Mouse (Mus musculus): ENCODE measurements at regions not wholly inside any gene's neighbourhood (a gene's known extent, or its start where the extent isn't known, plus 50 kb on each side); places are given as distances from the start of the nearest gene placed in this dataset.
A peak's percentile ranks its signal among the peaks of the same experiment; 100 is the strongest.

DNA sequence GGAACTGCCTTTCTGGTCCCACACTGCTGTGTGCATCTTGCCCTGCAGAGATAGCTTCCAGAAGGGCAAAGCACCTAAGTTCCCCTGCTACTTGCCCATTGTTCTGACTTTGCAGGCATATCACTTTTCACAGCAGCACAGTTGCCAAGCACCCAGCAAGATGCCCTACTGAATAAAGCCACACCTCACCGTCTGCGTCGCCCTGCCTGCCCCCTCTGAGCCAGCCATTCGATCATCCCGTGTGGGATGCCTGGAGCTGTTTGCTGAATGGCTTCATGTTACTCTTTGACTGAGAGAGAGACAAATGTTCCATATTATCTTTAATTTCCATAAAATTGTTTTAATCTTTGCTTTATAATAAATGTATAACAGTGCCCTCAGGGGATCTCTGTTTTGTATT, 407.2 kb downstream of the Lmo4 start:
- no peak overlapping the region for H3K4me3 ChIP-seq (ENCODE audit: insufficient read depth, low read length)
- H3K4me1 ChIP-seq (ENCODE audit: control insufficient read depth, insufficient read depth, low read length) = no peaks in the 10 kb centered on the region
- TF ChIP-seq CTCF (IDR thresholded peaks at IDR 0.05; ENCODE audit: borderline replicate concordance, insufficient read depth, low read length) (no peak), POLR2A (IDR thresholded peaks at IDR 0.05; ENCODE audit: low read depth, low read length) (no peak)
- no peak overlapping the region for H3K27ac ChIP-seq (ENCODE audit: insufficient read depth, low read length)

DNA sequence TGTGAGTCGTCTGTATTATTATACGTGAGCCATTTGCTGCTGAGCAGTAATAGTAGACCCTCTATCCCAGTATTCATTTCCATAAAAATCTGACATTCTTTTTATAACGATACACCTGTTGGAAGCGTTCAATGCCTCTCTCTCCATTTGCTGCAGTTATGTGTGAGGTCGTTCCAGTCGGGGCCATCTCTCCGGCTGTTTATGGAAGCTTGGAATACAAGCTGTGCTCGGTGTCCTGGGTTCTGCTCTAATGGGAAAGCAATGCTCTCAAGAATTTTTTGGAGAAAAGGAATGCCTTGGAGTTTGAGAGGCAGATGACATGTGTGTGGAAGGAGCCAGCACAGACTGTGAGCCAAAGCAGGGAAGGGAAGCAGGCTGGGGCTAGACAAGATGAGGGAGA, 414.1 kb downstream of the Lmo4 start:
- H3K4me3 ChIP-seq (ENCODE audit: insufficient read depth, low read length) = no peak overlapping the region
- no peaks in the 10 kb centered on the region for H3K4me1 ChIP-seq (ENCODE audit: control insufficient read depth, insufficient read depth, low read length)
- no peak for TF ChIP-seq CTCF (IDR thresholded peaks at IDR 0.05; ENCODE audit: borderline replicate concordance, insufficient read depth, low read length)
- TF ChIP-seq POLR2A (IDR thresholded peaks at IDR 0.05; ENCODE audit: low read depth, low read length) = no peak
- H3K27ac ChIP-seq (ENCODE audit: insufficient read depth, low read length) = no peak overlapping the region

DNA sequence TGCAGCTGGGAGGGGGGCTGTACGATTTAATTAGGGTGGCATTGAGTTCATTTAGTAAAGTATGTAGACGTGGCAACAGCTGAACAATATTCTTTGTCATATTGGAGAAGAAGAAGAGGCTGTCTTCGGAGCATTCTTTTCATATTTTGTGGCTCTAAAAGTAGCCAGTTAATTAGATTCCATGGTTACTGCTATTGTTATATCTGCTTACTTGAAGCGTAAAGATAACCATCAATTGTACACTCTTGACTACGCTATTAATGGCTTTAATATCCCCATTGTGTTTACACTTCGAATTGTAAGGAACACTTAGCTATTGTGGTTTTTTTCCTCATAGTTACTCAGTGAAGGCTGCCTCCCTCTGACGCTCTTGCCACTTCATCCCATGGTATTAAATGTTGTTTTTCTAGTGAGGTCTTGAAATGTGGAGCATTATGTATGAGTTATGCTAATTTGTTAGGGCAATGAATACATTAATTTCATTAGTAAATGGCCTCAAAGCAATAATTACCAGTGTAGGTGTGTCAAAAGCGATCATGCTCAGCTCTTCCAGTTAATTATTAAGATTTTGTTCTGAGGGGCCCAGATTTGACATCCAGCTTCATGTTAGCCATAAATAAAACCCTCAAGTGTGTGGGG, 415.0 kb downstream of the Lmo4 start:
- no peak overlapping the region for H3K4me3 ChIP-seq (ENCODE audit: insufficient read depth, low read length)
- no peak overlapping the region for H3K27ac ChIP-seq (ENCODE audit: insufficient read depth, low read length)
- TF ChIP-seq CTCF (IDR thresholded peaks at IDR 0.05; ENCODE audit: borderline replicate concordance, insufficient read depth, low read length) (no peak), POLR2A (IDR thresholded peaks at IDR 0.05; ENCODE audit: low read depth, low read length) (no peak)
- H3K4me1 ChIP-seq (ENCODE audit: control insufficient read depth, insufficient read depth, low read length) = no peaks in the 10 kb centered on the region

DNA sequence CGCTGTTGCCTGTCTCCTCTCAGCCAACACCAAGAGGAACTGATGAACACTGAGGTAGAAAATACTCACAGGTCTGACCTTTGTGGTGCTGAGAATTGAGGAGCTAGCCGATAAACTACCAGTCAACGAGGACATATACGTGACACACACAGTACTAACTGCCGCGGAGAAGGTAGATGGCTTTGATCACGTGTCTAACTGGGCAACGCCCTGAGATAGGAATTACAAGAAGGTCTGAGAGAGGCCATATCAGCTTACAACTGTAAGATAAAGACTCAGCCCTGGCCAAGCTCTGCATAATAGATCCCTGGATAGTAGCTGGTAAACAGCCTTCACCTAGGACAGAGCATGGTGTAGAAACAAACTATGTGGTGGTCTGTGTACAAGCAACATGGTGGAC, 418.1 kb downstream of the Lmo4 start:
- Histone ChIP-seq H3K4me3 (ENCODE audit: insufficient read depth, low read length) (no peak overlapping the region), H3K27ac (ENCODE audit: insufficient read depth, low read length) (no peak overlapping the region), H3K4me1 (ENCODE audit: control insufficient read depth, insufficient read depth, low read length) (no peaks in the 10 kb centered on the region)
- TF ChIP-seq POLR2A (IDR thresholded peaks at IDR 0.05; ENCODE audit: low read depth, low read length) (no peak), CTCF (IDR thresholded peaks at IDR 0.05; ENCODE audit: borderline replicate concordance, insufficient read depth, low read length) (no peak)

DNA sequence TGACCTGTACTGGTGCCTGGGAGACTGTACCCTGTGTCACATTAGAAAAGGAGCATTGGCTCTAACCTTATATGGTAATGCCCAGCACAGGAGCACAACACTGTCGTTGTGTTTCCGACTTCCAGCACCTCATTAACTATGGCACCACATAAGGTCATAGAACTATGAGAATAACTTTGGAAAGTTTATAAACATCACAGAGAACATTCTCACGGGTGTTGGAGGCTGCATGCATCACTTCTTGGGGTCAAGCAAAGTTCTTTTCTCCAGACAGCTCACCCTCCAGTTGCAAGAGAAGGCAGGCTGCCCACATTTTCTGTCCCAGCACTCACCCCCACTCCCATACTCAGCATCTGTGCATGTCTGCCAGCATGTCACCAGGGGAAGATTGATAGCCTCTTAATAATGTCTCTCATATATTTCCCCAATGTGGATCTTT, 420.6 kb downstream of the Lmo4 start:
- 0 out of 2 replicates have a peak overlapping the region, but pooled peaks have one; percentile 17 for H3K27ac ChIP-seq (ENCODE audit: insufficient read depth, low read length)
- no peaks in the 10 kb centered on the region for H3K4me1 ChIP-seq (ENCODE audit: control insufficient read depth, insufficient read depth, low read length)
- TF ChIP-seq CTCF (IDR thresholded peaks at IDR 0.05; ENCODE audit: borderline replicate concordance, insufficient read depth, low read length) = no peak
- no peak for TF ChIP-seq POLR2A (IDR thresholded peaks at IDR 0.05; ENCODE audit: low read depth, low read length)
- H3K4me3 ChIP-seq (ENCODE audit: insufficient read depth, low read length) = no peak overlapping the region

DNA sequence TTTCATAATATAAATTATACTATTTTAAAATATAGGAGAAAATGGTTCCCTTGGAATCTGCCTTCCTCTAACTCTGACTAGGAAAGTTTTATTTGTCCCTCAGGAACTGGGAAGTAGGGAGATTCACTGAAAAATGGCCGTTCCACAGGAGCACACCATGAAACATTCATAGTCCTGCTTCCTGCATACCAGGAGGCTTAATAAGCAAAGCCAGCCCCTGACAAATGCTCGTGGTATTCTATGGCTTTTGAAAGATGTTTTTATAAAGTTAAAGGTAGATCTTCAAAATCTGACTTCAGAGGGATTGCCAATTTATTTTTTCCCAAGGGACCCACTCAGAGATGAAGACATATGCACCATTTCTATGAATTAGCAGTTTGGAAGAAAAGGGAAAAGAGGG, 426.9 kb downstream of the Lmo4 start:
- H3K4me3 ChIP-seq (ENCODE audit: insufficient read depth, low read length) = no peak overlapping the region
- no peak overlapping the region; the same call in 1 of the 2 replicates for H3K27ac ChIP-seq (ENCODE audit: insufficient read depth, low read length)
- peaks cover 3% of the 10 kb centered on the region; the same call in 1 of the 2 replicates for H3K4me1 ChIP-seq (ENCODE audit: control insufficient read depth, insufficient read depth, low read length)
- no peak for TF ChIP-seq CTCF (IDR thresholded peaks at IDR 0.05; ENCODE audit: borderline replicate concordance, insufficient read depth, low read length)
- TF ChIP-seq POLR2A (IDR thresholded peaks at IDR 0.05; ENCODE audit: low read depth, low read length) = no peak

DNA sequence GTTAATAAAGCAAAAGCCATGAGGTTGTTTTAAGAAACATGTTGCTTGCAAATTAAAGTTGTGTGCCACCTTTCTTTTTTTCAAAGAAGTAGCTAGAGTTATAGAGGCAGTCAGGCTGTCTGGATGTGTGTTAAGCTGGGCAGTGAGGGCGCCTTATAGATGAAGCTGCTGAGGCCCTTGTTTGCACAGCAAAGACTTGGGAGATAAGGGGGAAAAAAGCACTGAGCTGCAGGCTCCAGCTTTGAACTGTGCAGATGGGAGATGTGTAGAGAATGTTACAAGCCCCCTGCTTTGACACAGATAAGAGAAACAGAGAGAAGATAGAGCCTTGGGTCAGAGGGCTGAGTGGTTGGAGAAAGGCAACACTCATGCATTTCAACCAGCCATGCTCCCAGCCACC, 445.7 kb downstream of the Lmo4 start:
- H3K4me3 ChIP-seq (ENCODE audit: insufficient read depth, low read length) = no peak overlapping the region
- TF ChIP-seq POLR2A (IDR thresholded peaks at IDR 0.05; ENCODE audit: low read depth, low read length) (no peak), CTCF (IDR thresholded peaks at IDR 0.05; ENCODE audit: borderline replicate concordance, insufficient read depth, low read length) (no peak)
- no peak overlapping the region for H3K27ac ChIP-seq (ENCODE audit: insufficient read depth, low read length)
- H3K4me1 ChIP-seq (ENCODE audit: control insufficient read depth, insufficient read depth, low read length) = no peaks in the 10 kb centered on the region

DNA sequence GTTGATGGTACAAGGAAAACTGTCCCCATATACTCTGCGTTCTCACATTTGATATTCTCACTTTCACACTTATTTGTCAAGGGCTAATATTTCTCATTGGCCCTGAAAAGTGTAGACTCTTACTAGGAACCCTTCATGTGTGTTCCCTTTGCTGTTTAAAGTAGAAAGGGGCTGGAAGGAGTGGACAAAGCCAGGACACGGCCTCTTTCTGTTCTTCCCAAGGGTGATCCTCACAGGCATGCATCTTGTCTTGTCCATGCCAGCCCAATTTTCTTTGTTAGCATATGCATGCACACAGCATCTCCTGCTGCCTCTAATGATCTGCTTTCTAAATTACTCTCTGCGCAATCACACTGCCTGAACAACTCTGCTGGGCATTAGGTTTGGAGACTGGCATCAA, 451.8 kb downstream of the Lmo4 start:
- no peak overlapping the region for H3K4me3 ChIP-seq (ENCODE audit: insufficient read depth, low read length)
- H3K4me1 ChIP-seq (ENCODE audit: control insufficient read depth, insufficient read depth, low read length) = no peaks in the 10 kb centered on the region
- no peak for TF ChIP-seq CTCF (IDR thresholded peaks at IDR 0.05; ENCODE audit: borderline replicate concordance, insufficient read depth, low read length)
- no peak for TF ChIP-seq POLR2A (IDR thresholded peaks at IDR 0.05; ENCODE audit: low read depth, low read length)
- H3K27ac ChIP-seq (ENCODE audit: insufficient read depth, low read length) = no peak overlapping the region

DNA sequence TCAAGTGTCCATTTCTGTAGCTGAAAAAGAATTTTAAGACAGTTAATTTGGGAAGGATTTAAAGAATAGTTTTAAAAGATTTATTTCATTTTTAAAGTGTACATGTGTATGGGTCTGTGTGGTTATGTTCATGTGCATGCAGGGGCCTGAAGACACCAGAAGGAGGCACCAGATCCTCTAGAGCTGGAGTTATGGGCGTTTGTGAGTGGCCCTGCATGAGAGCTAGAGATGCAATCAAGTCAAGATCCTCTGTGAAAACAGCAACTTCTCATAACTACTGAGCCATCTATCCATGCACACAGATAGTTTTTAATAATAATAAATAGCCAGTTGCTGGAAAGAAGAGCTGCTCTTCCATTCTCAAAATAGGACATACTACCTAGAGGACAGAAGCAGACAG, 452.4 kb downstream of the Lmo4 start:
- no peak for TF ChIP-seq POLR2A (IDR thresholded peaks at IDR 0.05; ENCODE audit: low read depth, low read length)
- TF ChIP-seq CTCF (IDR thresholded peaks at IDR 0.05; ENCODE audit: borderline replicate concordance, insufficient read depth, low read length) = no peak
- Histone ChIP-seq H3K27ac (ENCODE audit: insufficient read depth, low read length) (no peak overlapping the region), H3K4me1 (ENCODE audit: control insufficient read depth, insufficient read depth, low read length) (no peaks in the 10 kb centered on the region), H3K4me3 (ENCODE audit: insufficient read depth, low read length) (no peak overlapping the region)

DNA sequence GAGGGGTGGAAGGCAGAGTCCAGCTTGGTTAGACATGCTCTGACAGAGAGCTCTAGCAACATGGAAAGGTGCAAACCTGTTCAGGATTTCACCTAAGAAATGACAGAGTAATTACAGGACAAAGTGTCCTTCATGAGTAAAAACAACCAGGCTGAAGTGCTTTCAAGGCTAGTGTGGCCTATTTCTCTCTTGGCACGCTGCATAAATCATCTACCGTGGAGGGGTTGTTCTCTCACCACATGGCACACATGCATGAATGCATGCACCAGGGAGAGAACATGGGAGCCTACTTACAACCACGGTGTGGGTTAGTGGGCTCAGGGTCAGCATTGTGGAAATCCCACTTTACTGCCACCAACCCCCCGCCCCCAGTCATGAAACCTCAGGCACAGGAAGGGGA, 454.9 kb downstream of the Lmo4 start:
- TF ChIP-seq POLR2A (IDR thresholded peaks at IDR 0.05; ENCODE audit: low read depth, low read length) (no peak), CTCF (IDR thresholded peaks at IDR 0.05; ENCODE audit: borderline replicate concordance, insufficient read depth, low read length) (no peak)
- Histone ChIP-seq H3K4me1 (ENCODE audit: control insufficient read depth, insufficient read depth, low read length) (no peaks in the 10 kb centered on the region), H3K27ac (ENCODE audit: insufficient read depth, low read length) (no peak overlapping the region), H3K4me3 (ENCODE audit: insufficient read depth, low read length) (no peak overlapping the region)
